Mouse (Mus musculus) olfactory bulb, adult 2 months (tissue): ENCODE data around the gene Sstr4.

Source experiments
- CTCF ChIP-seq: fragments of 200-500 bp; IDR thresholded peaks from 2 replicates; pipeline ENCODE4 v1.5.1; 2012; ENCODE audit warnings: low read depth, mild to moderate bottlenecking, low read length, moderate library complexity; ENCODE audit not compliant: insufficient read depth
- POLR2A ChIP-seq: fragments of 200-500 bp; IDR thresholded peaks from 2 replicates; pipeline ENCODE4 v1.6.1; 2012; ENCODE audit warnings: mild to moderate bottlenecking, low read depth, low read length, moderate library complexity; ENCODE audit not compliant: insufficient read depth

DNA sequence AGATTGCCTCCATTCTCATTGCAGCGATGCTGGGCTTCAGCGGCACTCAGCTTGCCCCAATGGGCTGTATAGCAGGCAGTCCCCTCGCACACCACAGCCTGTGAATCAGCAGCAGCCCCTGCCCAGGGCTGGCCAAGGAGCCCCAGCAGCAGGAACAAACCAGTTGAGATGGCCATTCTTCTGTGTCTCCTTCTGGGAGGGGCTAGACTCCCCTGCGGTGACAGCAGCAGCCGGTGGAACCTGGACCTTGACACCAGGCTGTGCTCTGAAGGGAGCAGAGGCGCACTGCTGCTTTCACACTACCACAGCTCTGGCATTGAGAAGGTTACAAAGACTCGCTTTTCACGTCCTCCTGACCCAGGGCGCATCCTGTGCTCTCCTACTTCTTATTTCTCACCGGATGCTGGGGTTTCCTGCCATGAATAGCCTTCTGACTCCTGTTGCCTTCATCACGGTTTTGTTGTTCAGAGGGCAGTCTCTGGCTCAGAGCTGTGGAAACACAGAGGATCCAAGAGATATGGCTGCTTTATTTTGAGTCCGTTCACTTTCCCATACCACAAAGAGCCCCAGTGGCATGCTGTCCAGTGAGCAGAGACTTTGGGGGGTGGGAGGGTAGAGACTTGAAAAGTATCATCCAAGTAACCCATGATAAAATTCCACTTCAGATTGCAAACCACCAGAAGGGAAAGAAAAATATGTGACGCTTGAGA, 48.3 kb downstream of the Sstr4 start, which contains the start of gene Cd93:
- TF ChIP-seq CTCF, result no peak
- no peak for TF ChIP-seq POLR2A
